In the genomic region with DNA sequence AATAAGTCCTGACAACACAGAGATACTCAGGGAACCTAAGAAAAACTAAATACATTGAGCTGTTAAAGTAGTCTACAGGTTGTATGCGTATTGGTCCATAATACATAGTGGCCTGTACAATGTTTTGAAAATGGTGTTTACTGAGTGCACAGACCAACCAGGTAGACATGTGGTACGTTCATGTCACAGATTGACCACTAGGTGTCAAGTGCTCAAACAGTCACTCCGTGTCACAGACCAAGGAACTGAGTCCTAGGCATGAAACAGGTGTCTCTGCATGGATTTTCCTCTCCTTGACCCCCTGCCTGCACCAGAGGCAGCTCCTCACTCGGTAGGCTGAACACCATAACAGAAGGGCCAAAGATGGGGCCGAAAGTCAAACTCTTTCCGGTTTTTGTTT, we compare ENCODE assay signal across 27 mouse cellular contexts.
DNase-seq lines count a peak whose midpoint lies in the region; ATAC-seq and TF ChIP-seq lines count a peak whose summit lies in the region.
"Had no signal": no experiment of that assay in that cellular context is flagged by ENCODE, and none has a peak within 500 bp of the region (broad histone marks: within the 10 kb centered on the region; RNA-seq: fewer than 3 reads in every experiment).

No protein-coding gene starts in this region.

- TF ChIP-seq CTCF in kidney, adult 2 months (conservative IDR thresholded peaks at IDR 0.05; ENCODE audit: insufficient read depth, insufficient read length, low read depth, low read length) = 0 out of 2 replicates have a peak, but pooled peaks have one; percentile 1
- TF ChIP-seq CTCF in lung, postnatal 0 days (IDR thresholded peaks at IDR 0.05) = peak; percentile 23; the same call in 1 of the 2 replicates
- no peak for TF ChIP-seq CTCF in lung, adult 2 months (IDR thresholded peaks at IDR 0.05; ENCODE audit: insufficient read depth, low read length)
- peak; percentile 21; the same call in 1 of the 2 replicates for TF ChIP-seq CTCF in stomach, postnatal 0 days (IDR thresholded peaks at IDR 0.05; ENCODE audit: low read depth)

- H3K27me3 ChIP-seq in kidney, adult 2 months (replicated peaks; ENCODE audit: control insufficient read depth, insufficient read depth, low read length) = no peaks in the 10 kb centered on the region
- no peaks in the 10 kb centered on the region for H3K27me3 ChIP-seq in lung, postnatal 0 days (replicated peaks; ENCODE audit: insufficient read depth, low read length)
- H3K27me3 ChIP-seq in stomach, postnatal 0 days (ENCODE audit: control insufficient read depth, insufficient read depth, low read length) = no peaks in the 10 kb centered on the region
- H3K27me3 ChIP-seq: limb, embryonic 15.5 days; liver, embryonic 15.5 days; megakaryocyte, embryonic 14.5 days; neural tube, embryonic 12.5 days had no signal

- H3K4me2 ChIP-seq in lung, postnatal 0 days (replicated peaks; ENCODE audit: low read depth, low read length) = no peak overlapping the region
- no peak overlapping the region for H3K4me2 ChIP-seq in stomach, postnatal 0 days (replicated peaks; ENCODE audit: low read depth)
- H3K4me2 ChIP-seq: limb, embryonic 15.5 days; liver, embryonic 15.5 days; neural tube, embryonic 12.5 days had no signal

- no peak for TF ChIP-seq EP300 in lung, postnatal 0 days (IDR thresholded peaks at IDR 0.05)
- no peak for TF ChIP-seq EP300 in stomach, postnatal 0 days (optimal IDR thresholded peaks at IDR 0.05)

- peak; percentile 6 to 8 for DNase-seq in cerebellum, postnatal 10 days
- DNase-seq in cerebellum, adult 8-10 months = no peak
- no peak for DNase-seq in kidney, adult 2 months
- no peak for DNase-seq in kidney, postnatal 36 days
- DNase-seq in lung, postnatal 0 days (ENCODE audit: low spot score) = no peak
- no peak for DNase-seq in lung, adult 2 months
- DNase-seq in stomach, postnatal 0 days (ENCODE audit: low spot score) = no peak
- DNase-seq: adrenal gland, adult 2 months; cerebellum, adult 18-20 months; kidney, adult 18-20 months; kidney, postnatal 14 days; layer of hippocampus, adult 9-11 months; left cerebral cortex, postnatal 4 days; lung, postnatal 14 days; midbrain, embryonic 14.5 days; thymus, postnatal 25 days had no signal

- TF ChIP-seq POLR2A in kidney, adult 2 months (IDR thresholded peaks at IDR 0.05; ENCODE audit: low read depth, low read length) = no peak
- no peak for TF ChIP-seq POLR2A in lung, adult 2 months (IDR thresholded peaks at IDR 0.05; ENCODE audit: borderline replicate concordance, extremely low read depth, low read depth, low read length)

- no peak overlapping the region for H3K4me3 ChIP-seq in kidney, adult 2 months (ENCODE audit: insufficient read depth, low read depth, low read length)
- H3K4me3 ChIP-seq in lung, postnatal 0 days (ENCODE audit: low read depth, low read length) = no peak overlapping the region
- H3K4me3 ChIP-seq in lung, adult 2 months (replicated peaks; ENCODE audit: extremely low read depth, low read depth, low read length) = no peak overlapping the region
- no peak overlapping the region for H3K4me3 ChIP-seq in stomach, postnatal 0 days (ENCODE audit: low read depth, low read length)
- H3K4me3 ChIP-seq: embryonic facial prominence, embryonic 10.5 days; forebrain, embryonic 10.5 days; heart, embryonic 10.5 days; hindbrain, embryonic 10.5 days; limb, embryonic 15.5 days; liver, embryonic 15.5 days; megakaryocyte, embryonic 14.5 days; neural tube, embryonic 12.5 days had no signal

- H3K36me3 ChIP-seq in kidney, adult 2 months (ENCODE audit: control insufficient read depth, insufficient read depth, low read length) = no peaks in the 10 kb centered on the region
- H3K36me3 ChIP-seq in lung, postnatal 0 days (ENCODE audit: insufficient read depth, low read length) = no peaks in the 10 kb centered on the region
- no peaks in the 10 kb centered on the region for H3K36me3 ChIP-seq in stomach, postnatal 0 days (ENCODE audit: control insufficient read depth, insufficient read depth, low read length)
- H3K36me3 ChIP-seq: embryonic facial prominence, embryonic 10.5 days; forebrain, embryonic 10.5 days; heart, embryonic 10.5 days; hindbrain, embryonic 10.5 days; limb, embryonic 15.5 days; liver, embryonic 15.5 days; neural tube, embryonic 12.5 days had no signal

- no peak overlapping the region for H3K27ac ChIP-seq in kidney, adult 2 months (ENCODE audit: insufficient read depth, low read depth, low read length)
- H3K27ac ChIP-seq in lung, postnatal 0 days (ENCODE audit: low read length) = no peak overlapping the region
- H3K27ac ChIP-seq in stomach, postnatal 0 days (replicated peaks) = no peak overlapping the region
- H3K27ac ChIP-seq: embryonic facial prominence, embryonic 10.5 days; forebrain, embryonic 10.5 days; heart, embryonic 10.5 days; hindbrain, embryonic 10.5 days; limb, embryonic 15.5 days; liver, embryonic 15.5 days; neural tube, embryonic 12.5 days had no signal

- ATAC-seq in lung, postnatal 0 days = no peak
- no peak for ATAC-seq in stomach, postnatal 0 days (ENCODE audit: low FRiP score, low TSS enrichment)
- no peak for ATAC-seq in erythroid progenitor cell, adult 5-6 weeks (replicated peaks; ENCODE audit: low FRiP score, poor library complexity, severe bottlenecking)
- ATAC-seq: CD4-positive, CD25-positive, alpha-beta regulatory T cell, adult 4 months; forebrain, embryonic 16.5 days had no signal

- no peaks in the 10 kb centered on the region for H3K9me3 ChIP-seq in lung, postnatal 0 days (ENCODE audit: low read length)
- H3K9me3 ChIP-seq in stomach, postnatal 0 days (ENCODE audit: control insufficient read depth, low read length) = no peaks in the 10 kb centered on the region
- H3K9me3 ChIP-seq: embryonic facial prominence, embryonic 10.5 days; forebrain, embryonic 10.5 days; heart, embryonic 10.5 days; hindbrain, embryonic 10.5 days; limb, embryonic 15.5 days; liver, embryonic 15.5 days; neural tube, embryonic 12.5 days had no signal

- no peaks in the 10 kb centered on the region for H3K4me1 ChIP-seq in kidney, adult 2 months (ENCODE audit: control insufficient read depth, insufficient read depth, low read length)
- no peaks in the 10 kb centered on the region for H3K4me1 ChIP-seq in lung, postnatal 0 days (ENCODE audit: insufficient read depth, low read depth, low read length)
- no peaks in the 10 kb centered on the region for H3K4me1 ChIP-seq in lung, adult 2 months (ENCODE audit: control insufficient read depth, insufficient read depth, low read length)
- no peaks in the 10 kb centered on the region for H3K4me1 ChIP-seq in stomach, postnatal 0 days (replicated peaks; ENCODE audit: control insufficient read depth, insufficient read depth)
- H3K4me1 ChIP-seq: embryonic facial prominence, embryonic 10.5 days; forebrain, embryonic 10.5 days; heart, embryonic 10.5 days; hindbrain, embryonic 10.5 days; limb, embryonic 15.5 days; liver, embryonic 15.5 days; megakaryocyte, embryonic 14.5 days; neural tube, embryonic 12.5 days had no signal

- WGBS in kidney, adult 2 months = 80% methylated on average over 6 of the region's 6 CpGs
- WGBS in lung, postnatal 0 days = 68% methylated on average over 6 of the region's 6 CpGs
- WGBS in lung, adult 2 months = 77% methylated on average over 6 of the region's 6 CpGs
- 69% methylated on average over 6 of the region's 6 CpGs for WGBS in stomach, postnatal 0 days

- no peak overlapping the region for H3K9ac ChIP-seq in lung, postnatal 0 days (replicated peaks; ENCODE audit: low read depth)
- H3K9ac ChIP-seq in stomach, postnatal 0 days (ENCODE audit: low read length) = no peak overlapping the region
- H3K9ac ChIP-seq: limb, embryonic 15.5 days; liver, embryonic 15.5 days; neural tube, embryonic 12.5 days had no signal

Comparison
In these comparisons a context has a peak if more than half of its experiments do, and no peak if none do; other contexts are left out.
1. DNase-seq: peak in cerebellum, postnatal 10 days (2 of 2); none in cerebellum, adult 8-10 months (single experiment), kidney, adult 2 months (single experiment), kidney, postnatal 36 days (0 of 2), lung, postnatal 0 days (single experiment), lung, adult 2 months (single experiment) and stomach, postnatal 0 days (single experiment).